Mouse (Mus musculus): ENCODE data around the gene Ccdc85b.

Ccdc85b gene

GRCm38 (mm10) chr19:5483386-5484359, 26.0 kb upstream of the Ccdc85b start:
- ATAC-seq (ENCODE audit: insufficient number of reproducible peaks, low FRiP score, low TSS enrichment) = no peak

GRCm38 (mm10) chr19:5481398-5481797, 23.7 kb upstream of the Ccdc85b start:
- ATAC-seq (ENCODE audit: insufficient number of reproducible peaks, low FRiP score, low TSS enrichment) = no peak

- ATAC-seq (ENCODE audit: insufficient number of reproducible peaks, low FRiP score, low TSS enrichment) = no peak
These were observed 22.3 kb upstream of the Ccdc85b start for GRCm38 (mm10) chr19:5480016-5480415.

- ATAC-seq (ENCODE audit: insufficient number of reproducible peaks, low FRiP score, low TSS enrichment) = no peak
These were observed 20.1 kb upstream of the Ccdc85b start for GRCm38 (mm10) chr19:5477668-5478300.

- ATAC-seq (ENCODE audit: insufficient number of reproducible peaks, low FRiP score, low TSS enrichment) = no peak
These were observed 19.4 kb upstream of the Ccdc85b start for GRCm38 (mm10) chr19:5477004-5477667.

- peak; percentile 33; the same call in 1 of the 2 replicates for ATAC-seq (ENCODE audit: insufficient number of reproducible peaks, low FRiP score, low TSS enrichment)
These were observed 17.5 kb upstream of the Ccdc85b start for GRCm38 (mm10) chr19:5475069-5475714.

- ATAC-seq (ENCODE audit: insufficient number of reproducible peaks, low FRiP score, low TSS enrichment) = 0 out of 2 replicates have a peak, but pooled peaks have one; percentile 6
These were observed 16.8 kb upstream of the Ccdc85b start for GRCm38 (mm10) chr19:5474281-5475068.

- ATAC-seq (ENCODE audit: insufficient number of reproducible peaks, low FRiP score, low TSS enrichment) = no peak
These were observed 16.0 kb upstream of the Ccdc85b start, which contains the start of gene Efemp2 for GRCm38 (mm10) chr19:5473720-5474119. Efemp2 (plus strand) TSS chr19:5473954.

GRCm38 (mm10) chr19:5472857-5473256, 15.2 kb upstream of the Ccdc85b start:
- ATAC-seq (ENCODE audit: insufficient number of reproducible peaks, low FRiP score, low TSS enrichment) = no peak

- ATAC-seq (ENCODE audit: insufficient number of reproducible peaks, low FRiP score, low TSS enrichment) = no peak
These were observed 14.2 kb upstream of the Ccdc85b start for GRCm38 (mm10) chr19:5471846-5472245.

GRCm38 (mm10) chr19:5468374-5468773, 10.7 kb upstream of the Ccdc85b start, which contains the start of gene Ctsw:
Ctsw (minus strand) TSS chr19:5468507.
- ATAC-seq (ENCODE audit: insufficient number of reproducible peaks, low FRiP score, low TSS enrichment) = no peak

GRCm38 (mm10) chr19:5466916-5467500, 9.3 kb upstream of the Ccdc85b start:
- ATAC-seq (ENCODE audit: insufficient number of reproducible peaks, low FRiP score, low TSS enrichment) = no peak

GRCm38 (mm10) chr19:5465037-5465436, 7.3 kb upstream of the Ccdc85b start:
- ATAC-seq (ENCODE audit: insufficient number of reproducible peaks, low FRiP score, low TSS enrichment) = no peak

GRCm38 (mm10) chr19:5463791-5464562, 6.3 kb upstream of the Ccdc85b start:
- no peak for ATAC-seq (ENCODE audit: insufficient number of reproducible peaks, low FRiP score, low TSS enrichment)

- ATAC-seq (ENCODE audit: insufficient number of reproducible peaks, low FRiP score, low TSS enrichment) = no peak
These were observed 5.5 kb upstream of the Ccdc85b start for GRCm38 (mm10) chr19:5463212-5463611.

GRCm38 (mm10) chr19:5461411-5461810, 3.7 kb upstream of the Ccdc85b start:
- ATAC-seq (ENCODE audit: insufficient number of reproducible peaks, low FRiP score, low TSS enrichment) = no peak

GRCm38 (mm10) chr19:5460465-5460911, 2.8 kb upstream of the Ccdc85b start, which contains the start of gene Fibp:
Fibp (plus strand) TSS chr19:5460615.
- peak; percentile 21; the same call in 1 of the 2 replicates for ATAC-seq (ENCODE audit: insufficient number of reproducible peaks, low FRiP score, low TSS enrichment)

- no peak for ATAC-seq (ENCODE audit: insufficient number of reproducible peaks, low FRiP score, low TSS enrichment)
These were observed 2.2 kb upstream of the Ccdc85b start for GRCm38 (mm10) chr19:5459896-5460295.

All from cerebellum, adult (tissue).